Mouse (Mus musculus) myocyte (in vitro differentiated cells): Measurements from ENCODE around the gene Pcnx3. TPM values are rescaled to one million over a fixed set of nuclear protein-coding genes. Genes with fewer than 3 reads are reported as not detected.

Experiments used
- H3K27me3 ChIP-seq: one replicate; pipeline ENCODE4 v1.6.1; 2011; ENCODE audit not compliant: control insufficient read depth, insufficient read depth, insufficient read length
- H3K36me3 ChIP-seq: one replicate; pipeline ENCODE4 v1.6.1; 2011; ENCODE audit not compliant: control insufficient read depth, insufficient read depth
- H3K4me2 ChIP-seq: one replicate; pipeline ENCODE4 v1.6.1; 2011; ENCODE audit warnings: low read depth, control low read depth
- H3K4me3 ChIP-seq: one replicate; pipeline ENCODE4 v1.5.1; 2011; ENCODE audit warnings: mild to moderate bottlenecking, control low read depth, moderate library complexity
- H3K79me2 ChIP-seq: one replicate; pipeline ENCODE4 v1.6.1; 2011; ENCODE audit not compliant: control insufficient read depth, insufficient read depth
- H3ac ChIP-seq: one replicate; pipeline ENCODE4 v1.6.1; 2011; ENCODE audit not compliant: control insufficient read depth, insufficient read length
- CEBPB ChIP-seq: IDR thresholded peaks from 2 replicates; pipeline ENCODE4 v1.6.1; 2011; ENCODE audit warnings: mild to moderate bottlenecking, moderate library complexity; ENCODE audit not compliant: poor library complexity, insufficient read depth, severe bottlenecking
- E2F4 ChIP-seq: IDR thresholded peaks from one replicate; pipeline ENCODE4 v1.6.1; 2011; ENCODE audit warnings: mild to moderate bottlenecking, control low read depth, moderate library complexity; ENCODE audit not compliant: insufficient read depth
- MAX ChIP-seq: IDR thresholded peaks from one replicate; pipeline ENCODE4 v1.6.1; 2011; ENCODE audit warnings: low read depth, mild to moderate bottlenecking, control low read depth
- MYOD1 ChIP-seq, 3 experiments: IDR thresholded peaks; one replicate each; pipeline ENCODE4 v1.6.1; 2011; ENCODE audit warnings: control low read depth in 2 of 3, low read depth in 2 of 3, mild to moderate bottlenecking in 2 of 3, moderate library complexity in 1 of 3; ENCODE audit not compliant: insufficient read length in 2 of 3, control insufficient read depth in 1 of 3
- MYOG ChIP-seq, 3 experiments: IDR thresholded peaks; one replicate each; pipeline ENCODE4 v1.6.1; 2011; ENCODE audit warnings: control low read depth in 2 of 3, low read depth in 2 of 3, mild to moderate bottlenecking in 2 of 3; ENCODE audit not compliant: insufficient read length in 2 of 3, control insufficient read depth in 1 of 3, insufficient read depth in 1 of 3
- POLR2A ChIP-seq: IDR thresholded peaks from one replicate; pipeline ENCODE4 v1.6.1; 2011; ENCODE audit warnings: low read depth, mild to moderate bottlenecking, control low read depth, moderate library complexity; ENCODE audit not compliant: insufficient read length
- POLR2AphosphoS2 ChIP-seq: IDR thresholded peaks from one replicate; pipeline ENCODE4 v1.6.1; 2011; ENCODE audit warnings: low read depth, control low read depth; ENCODE audit not compliant: insufficient read length
- REST ChIP-seq: IDR thresholded peaks from one replicate; pipeline ENCODE4 v1.6.1; 2011; ENCODE audit warnings: mild to moderate bottlenecking, control low read depth, moderate library complexity; ENCODE audit not compliant: insufficient read depth, insufficient read length
- SRF ChIP-seq: IDR thresholded peaks from one replicate; pipeline ENCODE4 v1.6.1; 2011; ENCODE audit warnings: low read depth; ENCODE audit not compliant: control insufficient read depth, insufficient read length
- TCF12 ChIP-seq: IDR thresholded peaks from one replicate; pipeline ENCODE4 v1.6.1; 2011; ENCODE audit warnings: mild to moderate bottlenecking, control low read depth; ENCODE audit not compliant: poor library complexity, insufficient read depth, severe bottlenecking
- TCF3 ChIP-seq: IDR thresholded peaks from one replicate; pipeline ENCODE4 v1.6.1; 2011; ENCODE audit warnings: low read depth, control low read depth; ENCODE audit not compliant: insufficient read length
- USF1 ChIP-seq: IDR thresholded peaks from one replicate; pipeline ENCODE4 v1.6.1; 2011; ENCODE audit warnings: low read depth, mild to moderate bottlenecking, control low read depth, moderate library complexity
- polyA plus RNA-seq: library from polyadenylated mRNA; unstranded; fragments of >200 nt; fragmentation: generic; extraction: Trizol; gene quantifications from one replicate; pipeline ENCODE4 v1.2.1, GENCODE M21; 2012; ENCODE audit warnings: missing spikeins

Pcnx3 gene
- polyA plus RNA-seq, 1 experiment = 34.9 TPM

DNA sequence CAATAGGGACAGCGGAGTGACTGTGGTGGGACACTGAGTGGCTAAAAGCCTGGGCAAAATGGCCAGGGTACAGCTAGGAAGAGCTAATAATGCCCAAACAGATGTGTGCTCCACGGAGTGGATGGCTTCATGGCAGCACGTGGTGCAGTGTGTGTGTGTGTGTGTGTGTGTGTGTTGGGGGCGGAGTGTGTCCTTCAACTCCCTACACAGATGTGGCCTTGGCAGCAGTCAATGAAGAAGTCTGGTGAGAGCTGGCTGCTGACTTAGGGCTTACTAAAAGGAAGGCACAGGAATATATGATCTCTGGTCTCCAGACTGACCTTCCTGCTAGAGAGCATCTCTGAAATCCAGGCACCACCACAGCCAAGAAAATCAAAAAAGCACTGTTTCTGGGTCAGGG lies 20.3 kb downstream of the Pcnx3 start:
- Histone ChIP-seq H3K4me2 (no peak overlapping the region), H3K79me2 (no peaks in the 10 kb centered on the region), H3K36me3 (peaks cover 10% of the 10 kb centered on the region), H3K4me3 (no peak overlapping the region), H3ac (no peak overlapping the region), H3K27me3 (no peaks in the 10 kb centered on the region)
- TF ChIP-seq USF1 (no peak), E2F4 (no peak), MYOG (IDR thresholded peaks at IDR 0.05; ENCODE audit: control insufficient read depth in 1 of 3, insufficient read depth in 1 of 3, insufficient read length in 2 of 3, low read depth in 2 of 3) (no peak), MYOD1 (IDR thresholded peaks at IDR 0.05; ENCODE audit: control insufficient read depth in 1 of 3, insufficient read length in 2 of 3, low read depth in 2 of 3) (no peak), POLR2A (no peak), TCF3 (no peak), TCF12 (no peak), CEBPB (no peak)

DNA sequence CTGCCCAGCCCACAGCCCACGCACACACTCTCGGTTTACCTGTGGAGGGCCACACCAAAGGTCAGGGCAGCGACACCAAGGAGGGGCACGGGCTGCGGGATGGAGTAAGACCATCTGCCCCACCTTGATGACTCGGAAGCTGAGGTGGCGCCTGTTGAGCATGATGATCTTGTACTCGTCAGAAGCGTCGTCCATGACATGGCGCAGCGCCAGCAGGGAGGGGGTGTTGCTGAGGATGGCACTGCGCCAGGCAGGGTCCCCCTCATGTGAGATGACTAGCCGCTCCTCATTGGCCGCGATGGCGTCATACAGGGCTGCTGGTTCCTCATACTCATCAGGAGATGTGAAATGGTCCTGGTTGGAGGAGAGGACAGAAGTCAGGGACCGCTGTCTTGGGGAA lies 22.3 kb downstream of the Pcnx3 start:
- no peak overlapping the region for H3ac ChIP-seq
- no peaks in the 10 kb centered on the region for H3K27me3 ChIP-seq
- no peak overlapping the region for H3K4me3 ChIP-seq
- H3K36me3 ChIP-seq = no peaks in the 10 kb centered on the region
- H3K4me2 ChIP-seq = no peak overlapping the region
- TF ChIP-seq MYOD1 (IDR thresholded peaks at IDR 0.05; ENCODE audit: control insufficient read depth in 1 of 3, insufficient read length in 2 of 3, low read depth in 2 of 3) (no peak), SRF (no peak), MAX (no peak), TCF3 (no peak), E2F4 (no peak), POLR2AphosphoS2 (no peak)
- H3K79me2 ChIP-seq = no peaks in the 10 kb centered on the region

DNA sequence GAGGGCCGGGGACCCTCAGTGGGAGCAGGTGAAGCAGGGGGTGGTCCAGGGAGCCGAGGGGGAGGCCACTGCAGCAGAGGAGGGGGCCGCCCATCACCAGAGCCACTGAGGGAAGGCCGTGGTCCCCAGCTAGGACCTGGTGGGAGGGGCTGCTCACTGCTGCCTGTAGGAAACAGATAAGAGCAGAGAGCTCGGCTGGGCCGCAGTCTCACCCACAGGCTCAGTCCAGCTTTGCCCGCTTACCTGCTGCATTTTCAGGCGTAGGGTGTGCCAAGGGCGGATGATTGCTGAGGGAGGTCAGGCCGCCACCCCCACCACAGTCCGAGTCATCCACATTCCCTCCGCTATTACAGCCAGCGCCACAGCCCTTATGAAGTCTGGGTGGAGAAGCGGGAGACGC lies 23.2 kb downstream of the Pcnx3 start:
- H3ac ChIP-seq = no peak overlapping the region
- H3K4me2 ChIP-seq = no peak overlapping the region
- H3K4me3 ChIP-seq = no peak overlapping the region
- no peaks in the 10 kb centered on the region for H3K79me2 ChIP-seq
- no peaks in the 10 kb centered on the region for H3K36me3 ChIP-seq
- no peaks in the 10 kb centered on the region for H3K27me3 ChIP-seq
- TF ChIP-seq POLR2AphosphoS2 (no peak), MYOD1 (IDR thresholded peaks at IDR 0.05; ENCODE audit: control insufficient read depth in 1 of 3, insufficient read length in 2 of 3, low read depth in 2 of 3) (no peak), TCF12 (no peak), MAX (no peak), MYOG (IDR thresholded peaks at IDR 0.05; ENCODE audit: control insufficient read depth in 1 of 3, insufficient read depth in 1 of 3, insufficient read length in 2 of 3, low read depth in 2 of 3) (no peak), USF1 (no peak), REST (no peak), E2F4 (no peak), POLR2A (no peak), TCF3 (no peak), SRF (no peak), CEBPB (no peak)

DNA sequence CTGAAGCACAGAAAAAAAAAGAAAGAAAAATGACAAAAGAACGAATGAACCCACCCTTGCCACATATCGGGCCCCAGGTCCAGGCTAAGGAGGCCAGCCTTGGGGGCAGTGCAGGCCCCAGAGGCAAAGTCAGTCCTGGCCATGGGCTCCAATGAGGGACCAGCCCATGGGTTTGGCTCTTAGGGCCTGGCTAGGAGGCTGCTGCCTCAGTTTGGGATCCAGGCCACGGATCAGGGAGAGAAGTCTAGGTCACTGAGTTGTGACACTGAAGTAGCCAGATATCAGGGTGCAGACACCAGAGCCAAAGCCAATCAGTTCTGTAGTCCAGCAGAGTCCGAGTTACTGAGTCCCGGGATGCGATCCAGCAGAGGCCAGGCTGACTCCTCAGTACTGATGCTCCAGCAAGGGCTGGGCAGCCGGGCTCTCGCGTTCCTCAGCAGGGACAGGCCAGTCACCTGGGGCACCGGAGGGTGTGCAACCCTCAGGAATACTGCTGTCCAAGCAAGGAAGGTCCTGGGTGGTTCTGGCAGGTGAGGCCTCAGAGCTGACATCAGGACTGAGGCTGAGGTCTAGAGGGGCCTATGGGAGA lies 23.9 kb downstream of the Pcnx3 start:
- TF ChIP-seq MAX (no peak), MYOG (IDR thresholded peaks at IDR 0.05; ENCODE audit: control insufficient read depth in 1 of 3, insufficient read depth in 1 of 3, insufficient read length in 2 of 3, low read depth in 2 of 3) (no peak), MYOD1 (IDR thresholded peaks at IDR 0.05; ENCODE audit: control insufficient read depth in 1 of 3, insufficient read length in 2 of 3, low read depth in 2 of 3) (no peak), POLR2AphosphoS2 (no peak), POLR2A (no peak), E2F4 (no peak), TCF12 (no peak), SRF (no peak)
- H3K36me3 ChIP-seq = no peaks in the 10 kb centered on the region

More for the DNA sequence above, 23.9 kb downstream of the Pcnx3 start:
- Histone ChIP-seq H3K27me3 (no peaks in the 10 kb centered on the region), H3K4me3 (no peak overlapping the region), H3K4me2 (no peak overlapping the region), H3ac (no peak overlapping the region), H3K79me2 (no peaks in the 10 kb centered on the region)
